Mouse (Mus musculus) adrenal gland, postnatal 36 days (tissue): ENCODE data around the gene Acad8. TPM values are rescaled to one million over a fixed set of nuclear protein-coding genes. Genes with fewer than 3 reads are reported as not detected.
A peak's percentile ranks its signal among the peaks of the same experiment; 100 is the strongest.

Experiments
- DNase-seq, 2 experiments: peaks; one replicate each; pipeline ENCODE4 v3.0.0; 2021; ENCODE audit warnings: mixed read lengths in 1 of 2
- long read RNA-seq, 2 experiments: library from polyadenylated mRNA; stranded (forward); transcript quantifications; one replicate each; pipeline ENCODE4 v2.0.0; 2021; ENCODE audit warnings: borderline sequencing depth in 2 of 2
- total RNA-seq, 2 experiments: library from RNA; stranded (reverse); gene quantifications; 2 replicates each; pipeline ENCODE4 v1.2.3; 2021

Gene Acad8
- total RNA-seq: 10 to 100 TPM; 61.9 to 80.1 TPM
- long read RNA-seq, experiment 1, transcript Acad8-201 (11 exons, 2,859 nt): major isoform, 133 of 167 reads
- long read RNA-seq, experiment 1, partial matches to known transcripts: 7 of 167 reads
- long read RNA-seq, experiment 1, other reads (novel, unspliced or antisense): 26 of 167 reads
- long read RNA-seq, experiment 2, transcript Acad8-201 (11 exons, 2,859 nt): major isoform, 39 of 53 reads
- long read RNA-seq, experiment 2, partial matches to known transcripts: 0 of 53 reads
- long read RNA-seq, experiment 2, other reads (novel, unspliced or antisense): 13 of 53 reads

DNA sequence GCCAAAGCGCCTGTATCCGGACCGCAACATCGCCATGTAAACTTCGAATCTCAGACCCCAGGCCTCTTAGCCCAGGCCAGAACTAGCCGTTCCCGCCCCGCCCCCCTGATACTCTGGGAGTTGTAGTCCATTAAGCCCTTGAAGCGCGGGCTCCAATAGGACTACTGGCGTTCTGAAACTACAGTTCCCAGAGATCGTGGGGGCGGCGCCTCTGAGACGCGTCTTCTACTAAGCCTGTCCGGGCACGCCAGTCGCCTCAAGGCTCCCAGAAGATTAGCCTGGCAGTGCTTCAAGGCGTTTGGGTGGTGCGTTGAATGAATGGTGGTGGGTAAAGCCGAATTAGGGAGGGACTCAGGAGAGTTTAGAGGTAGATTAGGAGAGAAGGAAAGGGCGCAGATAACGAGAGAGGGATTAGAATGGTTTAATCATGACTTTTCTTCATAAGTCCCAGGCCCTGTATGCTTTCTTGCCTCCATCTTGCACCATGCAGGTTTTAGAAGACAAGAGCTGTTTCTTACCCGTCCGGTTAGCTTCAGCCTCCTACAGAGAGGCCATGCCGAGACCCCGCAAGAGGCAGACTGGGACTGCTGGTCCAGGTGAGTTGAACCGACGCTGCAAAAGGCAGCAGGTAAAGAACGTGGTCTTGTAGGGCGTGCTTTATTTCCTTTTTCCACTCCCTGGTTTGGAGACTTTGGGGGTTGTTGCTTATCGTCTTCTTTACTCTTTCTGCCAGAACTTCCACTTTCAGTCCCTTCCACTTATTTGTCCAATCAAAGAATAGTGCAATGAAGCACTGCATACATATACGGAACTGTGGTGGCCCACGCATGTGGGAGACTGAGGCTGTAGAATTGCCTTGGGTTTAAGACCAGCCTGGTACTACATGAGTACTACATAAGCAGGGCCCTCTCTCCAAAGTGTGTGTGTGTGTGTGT is at the start of gene Acad8, which contains the start of gene Thyn1:
Gene Acad8 (minus strand): TSS at position 106 of the 935 bp plus-strand sequence.
Gene Thyn1 (plus strand): TSS at position 250 of the 935 bp plus-strand sequence.
- peak; percentile 96 to 97 for DNase-seq

DNA sequence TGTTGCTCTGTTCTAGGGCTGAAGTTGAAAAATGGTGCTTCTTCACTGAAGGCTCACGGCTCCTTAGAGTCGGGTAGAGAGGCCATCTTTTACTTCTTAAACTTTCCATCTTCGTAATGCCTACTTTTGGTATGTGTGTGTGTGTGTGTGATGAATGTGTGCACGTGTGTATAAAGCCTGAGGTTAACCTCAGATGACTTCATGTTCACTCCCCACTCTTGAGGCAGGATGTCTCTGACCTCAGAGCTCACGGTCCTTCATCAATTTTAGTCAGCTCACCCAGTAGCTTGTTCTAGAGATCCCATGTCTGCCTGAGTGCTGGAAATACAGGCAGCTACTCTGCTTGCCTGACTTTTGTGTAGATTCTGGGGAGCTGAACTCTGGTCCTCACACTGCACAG is 44.5 kb upstream of the Acad8 start:
- DNase-seq: no peak

DNA sequence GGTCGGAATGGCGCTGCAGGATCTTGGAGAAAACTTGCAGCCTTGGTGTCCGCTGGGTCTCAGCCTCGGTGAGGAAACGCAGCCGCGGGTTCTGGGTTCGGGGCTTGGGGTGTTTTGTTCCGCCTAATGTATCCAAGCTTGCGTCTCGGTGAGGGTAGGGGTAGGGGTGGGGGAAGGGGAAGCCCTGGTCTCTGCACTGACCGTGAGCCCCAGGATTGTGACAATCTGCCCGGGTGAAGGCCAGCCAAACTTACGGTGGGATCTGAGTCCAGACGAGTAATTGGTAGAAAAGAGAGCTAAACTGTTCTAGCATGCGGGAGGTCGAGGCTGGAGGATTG is 31.4 kb upstream of the Acad8 start:
- no peak for DNase-seq

DNA sequence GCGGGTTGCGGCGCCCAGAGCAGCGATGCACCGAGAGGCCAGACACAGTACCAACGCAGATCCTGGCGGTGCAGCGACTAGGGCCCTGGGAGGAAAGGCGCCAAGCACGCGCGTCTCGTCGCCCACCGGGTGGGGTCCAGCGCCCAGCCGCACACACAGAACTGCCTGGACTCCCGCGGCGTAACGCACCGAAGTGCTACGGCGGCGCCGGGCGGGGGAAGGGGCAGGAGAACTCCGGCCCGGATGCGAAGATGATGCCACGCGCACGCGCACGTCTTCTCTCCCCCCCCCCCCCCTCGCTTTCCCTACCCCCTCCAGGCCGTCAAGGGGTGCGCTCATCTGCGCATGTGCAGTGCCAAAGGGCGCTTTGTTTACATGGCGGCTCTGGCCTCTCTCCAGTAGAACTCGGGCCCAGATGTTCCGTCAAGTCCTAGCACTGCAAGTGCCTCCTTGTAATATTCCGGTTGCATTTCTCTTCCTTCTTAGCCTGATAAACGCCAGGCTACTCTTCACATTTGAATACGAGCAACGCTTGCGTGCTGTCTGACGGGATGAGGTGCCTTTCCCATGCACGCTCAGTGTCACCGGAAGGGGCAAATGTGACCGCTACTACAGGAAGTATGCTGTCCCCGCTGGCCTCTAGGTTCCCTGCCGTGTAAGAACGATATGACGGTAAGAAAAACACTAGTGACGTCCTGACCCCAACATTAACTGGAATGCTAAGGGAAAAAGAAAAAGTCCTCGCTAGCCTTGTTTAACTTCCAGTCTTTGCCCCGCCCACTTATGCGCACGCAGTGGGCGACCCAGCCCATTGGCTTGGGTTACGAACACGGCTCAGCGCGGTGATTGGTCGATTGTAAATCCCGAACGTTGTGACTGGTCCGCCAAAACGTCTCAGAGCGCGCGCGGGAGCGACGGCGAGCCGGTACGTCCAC is 30.7 kb upstream of the Acad8 start, which contains the start of the genes Vps26b and Ncapd3:
Gene Vps26b (minus strand): TSS at position 238 of the 935 bp plus-strand sequence.
Gene Ncapd3 (plus strand): TSS at position 348 of the 935 bp plus-strand sequence.
- peak; percentile 96 to 97 for DNase-seq

DNA sequence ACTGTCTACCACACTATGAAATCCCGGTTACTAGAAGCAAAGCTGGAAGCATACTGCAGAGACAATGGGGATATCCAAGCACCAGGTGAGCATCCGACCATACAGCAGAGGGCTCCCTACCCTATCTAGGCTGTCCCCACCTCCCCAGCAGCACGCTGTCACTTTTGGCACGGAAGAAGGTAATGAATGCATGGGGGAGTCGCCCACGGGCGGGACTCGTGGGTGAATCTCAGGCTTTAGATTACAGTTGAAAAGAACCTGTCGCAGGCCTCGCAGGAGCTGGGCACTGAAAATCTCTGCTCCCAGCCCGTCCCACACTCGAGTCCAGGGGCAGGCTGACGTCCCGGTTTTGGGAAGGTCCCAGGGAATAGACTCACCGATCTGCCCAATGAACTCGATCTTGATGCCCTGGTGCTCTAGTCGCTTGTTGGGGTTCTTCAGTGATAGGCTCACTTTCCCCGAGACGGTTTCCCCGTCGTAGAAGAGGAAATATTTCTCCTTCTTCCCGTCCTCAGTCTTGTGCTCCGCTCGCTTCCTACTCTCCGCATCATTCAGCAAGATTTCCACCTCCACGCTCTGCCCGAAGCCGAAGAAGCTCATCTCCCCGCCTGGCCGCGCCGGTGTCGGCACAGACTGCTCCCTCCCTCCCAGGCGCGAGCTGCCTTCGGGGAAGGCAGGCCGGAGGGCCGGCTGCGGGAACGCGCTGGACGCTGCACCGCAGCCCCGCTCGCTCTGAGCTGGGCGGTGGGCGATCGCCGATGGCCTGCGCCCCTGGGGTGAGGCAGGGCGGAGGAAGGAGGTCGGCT is 29.9 kb upstream of the Acad8 start:
- DNase-seq: peak; percentile 54 to 68

DNA sequence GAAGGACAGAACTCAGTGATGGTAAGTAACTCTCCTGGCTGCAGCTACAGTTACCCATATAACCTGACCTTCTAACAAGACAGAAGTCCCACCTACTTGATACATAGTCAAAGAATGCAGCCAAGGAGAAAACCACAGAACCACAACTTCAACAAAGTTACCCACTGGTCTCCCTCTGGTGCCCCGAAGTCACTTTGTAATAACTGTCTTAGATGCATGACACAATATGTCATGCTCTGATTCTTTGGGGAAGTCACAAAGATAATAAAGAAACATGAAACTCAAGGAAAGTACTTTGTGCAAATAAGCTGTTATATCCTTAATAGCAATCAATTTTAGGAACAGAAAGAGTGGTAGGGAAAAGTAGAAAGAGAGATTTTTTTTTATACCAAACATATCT is 27.3 kb upstream of the Acad8 start:
- DNase-seq: no peak

DNA sequence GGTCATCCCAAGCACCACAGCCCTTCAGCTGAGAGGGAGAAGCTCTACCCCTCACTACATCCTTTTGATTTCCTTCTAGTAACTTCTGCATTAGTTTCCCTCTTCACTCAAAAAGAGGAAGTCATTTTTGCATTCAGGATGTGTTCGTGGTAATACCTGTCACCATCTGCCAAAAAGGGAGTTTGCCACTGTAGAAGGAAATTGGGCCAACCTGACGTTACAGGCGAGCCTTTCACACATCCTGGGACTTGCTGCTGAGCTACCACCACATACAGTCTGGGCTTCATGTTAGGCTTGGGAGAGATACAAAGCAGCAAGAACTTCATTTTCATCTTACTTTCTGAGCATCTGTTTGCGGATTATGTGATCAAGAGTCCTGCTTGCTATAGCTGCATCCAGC is 24.3 kb upstream of the Acad8 start:
- no peak for DNase-seq

DNA sequence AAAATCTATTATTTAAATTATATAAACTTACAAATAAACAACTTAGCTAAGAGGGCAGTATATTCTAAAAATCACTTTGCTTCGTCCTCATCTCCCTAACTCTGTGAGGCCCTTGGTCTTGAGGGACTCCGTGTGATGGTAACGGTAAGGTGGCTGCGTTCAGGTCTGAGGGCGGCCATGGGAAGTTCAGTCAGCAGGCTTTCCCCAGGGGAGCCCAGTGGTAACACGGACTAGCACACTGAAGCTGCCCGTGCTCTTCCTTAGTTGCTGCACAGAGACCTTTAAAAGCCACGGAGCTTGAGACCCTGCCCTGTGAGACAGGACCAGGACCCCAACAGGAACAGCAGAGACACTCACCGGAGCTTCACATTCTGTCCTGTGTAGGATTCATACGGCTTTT is 19.6 kb upstream of the Acad8 start:
- DNase-seq: no peak

DNA sequence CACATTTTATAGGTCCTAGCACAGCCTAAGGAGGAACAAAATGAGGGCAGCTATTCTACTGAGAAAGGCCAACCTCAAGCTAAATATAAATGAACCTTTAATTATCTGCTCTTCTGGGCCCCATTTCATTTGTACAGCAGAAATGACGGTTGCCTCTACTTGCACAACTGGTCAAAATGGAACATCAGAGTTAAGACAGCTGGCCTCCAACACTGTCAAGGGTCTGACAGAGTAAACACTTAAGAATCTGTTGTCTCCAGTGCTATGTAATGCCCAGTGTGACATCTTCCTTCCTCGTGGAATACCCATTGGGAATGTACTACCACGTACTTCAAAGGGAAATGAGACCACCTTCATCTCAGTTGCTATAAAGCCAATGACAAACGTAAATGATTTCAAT is 12.2 kb upstream of the Acad8 start:
- no peak for DNase-seq

DNA sequence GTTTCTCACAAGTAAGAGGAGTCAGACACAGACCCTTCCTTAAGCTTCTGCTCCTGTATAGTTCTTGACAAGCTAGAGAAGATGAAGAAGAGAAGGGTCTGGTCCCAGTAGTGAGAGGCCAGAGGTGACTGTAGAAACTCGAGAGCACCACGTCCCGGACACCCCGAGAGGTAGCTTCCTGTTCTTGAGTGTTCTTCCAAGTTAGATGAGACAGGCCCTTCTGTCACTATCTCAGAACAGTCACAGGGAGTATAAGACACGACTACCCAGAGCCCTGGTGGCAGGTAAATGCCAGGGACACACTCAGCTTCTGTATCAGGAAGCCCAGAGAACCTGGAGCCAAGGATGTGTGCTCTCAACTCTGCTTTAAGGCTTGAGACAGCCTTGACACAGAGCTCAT is 9.9 kb upstream of the Acad8 start:
- DNase-seq: no peak

DNA sequence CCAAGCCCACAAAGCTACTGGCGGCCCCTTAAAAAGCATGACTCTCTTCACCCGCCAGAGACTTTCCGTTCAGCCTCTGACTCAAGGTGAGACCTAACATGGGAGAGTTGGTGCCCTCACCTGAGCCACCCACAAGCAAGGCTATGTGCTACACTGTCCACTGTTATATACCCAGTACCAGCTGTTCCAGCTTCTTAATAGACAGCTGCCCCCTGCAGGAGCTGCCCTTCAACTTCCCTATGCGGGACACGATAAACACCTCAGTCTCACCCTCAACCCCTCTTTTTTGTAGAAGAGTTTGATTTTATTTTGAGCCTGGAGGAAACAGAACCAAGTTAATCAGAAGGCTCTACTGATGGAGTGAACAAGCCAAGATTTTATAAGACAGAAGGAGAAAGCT is 7.5 kb upstream of the Acad8 start:
- no peak for DNase-seq

DNA sequence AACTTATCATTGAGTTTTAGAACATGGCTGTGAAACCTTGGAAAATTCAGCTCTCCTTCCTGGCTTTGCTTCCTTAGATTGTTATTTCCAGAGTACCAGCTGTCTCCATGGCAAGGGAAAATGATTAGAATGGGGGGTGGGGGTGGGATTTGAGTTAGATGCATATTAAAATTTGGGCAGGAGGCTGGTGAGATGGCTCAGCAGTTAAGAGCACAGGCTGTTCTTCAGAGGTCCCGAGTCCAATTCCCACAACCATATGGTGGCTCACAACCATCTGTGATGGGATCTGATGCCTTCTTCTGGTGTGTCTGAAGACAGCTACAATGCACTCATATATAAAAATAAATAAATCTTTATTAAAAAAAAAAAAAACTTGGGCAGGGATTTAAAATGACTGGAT is 6.6 kb upstream of the Acad8 start:
- DNase-seq: no peak

DNA sequence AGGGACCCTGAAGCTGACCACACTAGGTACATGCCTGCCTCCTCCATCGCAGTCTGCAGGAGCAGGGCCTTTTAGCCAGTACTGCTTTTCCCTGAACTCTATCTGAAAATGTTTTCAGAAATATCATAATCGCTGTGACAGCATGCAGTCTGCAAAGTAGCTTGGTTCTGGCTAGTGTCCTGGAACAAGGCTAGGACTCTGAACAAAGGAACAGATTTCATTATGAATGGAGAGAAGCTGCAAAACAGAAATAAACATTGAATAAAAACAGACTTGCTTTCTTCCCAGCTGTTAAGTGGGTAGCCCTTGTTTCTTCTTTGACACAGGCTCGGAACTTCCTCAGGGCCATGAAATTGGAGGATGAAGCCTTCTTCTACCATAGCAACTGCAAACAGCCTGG is 5.9 kb upstream of the Acad8 start:
- DNase-seq: no peak

DNA sequence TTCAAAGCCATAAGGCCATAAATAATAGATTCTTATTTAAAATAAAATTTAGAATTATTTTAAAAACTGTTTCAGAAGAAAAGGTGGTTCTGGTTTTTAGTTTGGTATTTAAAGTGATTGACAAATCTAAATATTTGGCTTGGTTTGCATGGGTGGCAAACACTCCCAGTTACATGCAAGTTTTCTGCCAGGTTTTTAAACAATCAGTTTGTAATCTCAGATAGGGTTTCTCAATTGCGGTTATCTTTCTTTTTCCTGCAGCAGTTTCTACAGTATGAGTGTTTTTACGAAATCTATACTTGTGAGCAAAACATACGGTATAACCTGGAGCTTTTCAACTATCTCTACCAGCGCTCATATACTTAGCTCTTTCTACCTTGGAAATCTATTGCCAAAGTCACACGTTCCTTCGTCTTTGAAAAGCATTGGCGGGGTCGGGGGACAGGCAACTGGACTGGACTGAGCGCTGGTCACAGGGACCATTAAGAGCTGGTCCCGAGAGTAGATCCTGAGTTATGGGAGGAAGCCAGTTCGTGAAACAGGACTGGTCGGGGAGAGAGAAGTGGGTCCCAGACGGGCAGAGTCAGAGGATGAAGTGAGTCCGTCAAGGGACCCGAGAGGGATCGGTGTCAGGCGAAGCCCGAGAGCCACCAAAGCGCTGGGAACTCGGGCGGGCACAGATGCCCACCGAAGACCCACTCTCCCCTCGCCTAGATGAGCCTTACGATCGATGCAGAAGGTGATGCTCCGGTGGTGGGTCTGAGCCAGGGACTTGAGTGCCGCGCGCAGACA is 501 bp downstream of the Acad8 start:
- DNase-seq: no peak

DNA sequence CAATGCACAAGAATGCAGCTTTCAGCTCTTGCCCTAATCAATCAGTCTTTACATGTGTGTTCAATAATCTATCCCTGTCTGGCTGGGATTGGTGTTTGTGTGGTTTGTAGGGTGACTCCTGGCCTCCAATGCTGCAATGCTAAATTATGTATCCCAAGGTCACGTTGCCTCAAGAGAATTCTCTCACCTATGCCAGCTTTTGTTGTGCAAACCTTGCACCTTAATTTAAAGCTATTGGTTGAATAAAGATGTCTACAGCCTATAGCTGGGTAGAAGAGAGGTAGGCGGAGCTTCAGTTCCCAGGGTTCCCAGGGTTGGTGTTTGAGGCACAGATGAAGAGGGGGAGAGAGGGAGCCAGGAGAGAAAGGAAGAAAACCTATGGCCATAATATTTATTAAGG is 1.9 kb downstream of the Acad8 start:
- no peak for DNase-seq

DNA sequence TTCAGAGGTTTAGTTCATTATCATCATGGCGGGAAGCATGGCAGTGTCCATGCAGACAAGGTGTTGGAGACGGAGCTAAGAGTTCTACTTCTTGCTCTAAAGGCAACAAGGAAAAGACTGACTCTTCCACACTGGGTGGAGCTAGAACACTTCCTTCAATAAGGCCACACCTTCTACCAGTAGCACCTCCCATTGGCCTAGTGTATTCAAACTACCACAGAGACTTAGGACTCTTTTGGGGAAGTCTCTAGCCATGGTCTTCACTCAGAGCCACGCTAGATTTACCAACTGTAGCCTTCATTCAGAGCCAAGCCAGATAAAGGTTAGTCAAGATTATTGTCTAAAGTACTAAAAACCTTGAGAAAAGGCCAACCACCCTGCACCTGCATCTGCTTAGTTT is 2.3 kb downstream of the Acad8 start:
- DNase-seq: no peak

DNA sequence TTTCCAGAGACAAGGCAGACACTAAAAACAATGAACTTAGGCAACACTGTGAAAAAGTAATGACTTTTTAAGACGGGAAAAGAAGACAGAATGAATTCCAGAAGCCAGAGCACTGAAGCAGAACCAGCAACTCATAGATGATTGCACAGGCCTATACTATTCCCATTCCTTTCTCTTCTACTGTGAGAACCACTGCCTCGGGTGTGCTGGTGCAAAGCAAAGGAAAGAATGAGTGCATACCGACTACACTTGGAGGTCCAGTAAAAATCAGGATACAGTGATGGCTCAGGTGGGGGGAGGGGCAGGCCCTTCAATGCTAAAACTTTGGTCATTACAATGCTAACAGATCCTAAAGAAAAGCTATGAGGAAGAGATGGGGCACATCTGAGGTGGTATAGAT is 5.5 kb downstream of the Acad8 start:
- DNase-seq: no peak

DNA sequence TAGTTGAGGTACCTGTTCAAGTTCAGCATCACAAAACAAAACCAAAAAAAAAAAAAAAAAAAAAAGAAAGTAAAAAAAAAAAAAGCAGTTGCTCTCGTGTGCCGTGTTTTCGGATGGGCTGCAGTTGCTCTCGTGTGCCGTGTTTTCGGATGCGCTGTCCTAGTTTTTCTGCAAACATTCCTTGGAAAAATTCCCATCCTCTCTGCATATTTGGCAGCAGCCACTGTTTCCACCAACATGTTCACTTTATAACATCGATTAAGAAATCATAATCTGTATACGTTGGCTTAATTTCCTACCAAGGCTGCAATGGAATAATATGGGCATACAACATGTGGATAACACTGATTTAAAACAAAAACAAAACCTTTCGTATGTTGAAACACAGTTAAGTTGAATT is 6.2 kb downstream of the Acad8 start:
- no peak for DNase-seq

DNA sequence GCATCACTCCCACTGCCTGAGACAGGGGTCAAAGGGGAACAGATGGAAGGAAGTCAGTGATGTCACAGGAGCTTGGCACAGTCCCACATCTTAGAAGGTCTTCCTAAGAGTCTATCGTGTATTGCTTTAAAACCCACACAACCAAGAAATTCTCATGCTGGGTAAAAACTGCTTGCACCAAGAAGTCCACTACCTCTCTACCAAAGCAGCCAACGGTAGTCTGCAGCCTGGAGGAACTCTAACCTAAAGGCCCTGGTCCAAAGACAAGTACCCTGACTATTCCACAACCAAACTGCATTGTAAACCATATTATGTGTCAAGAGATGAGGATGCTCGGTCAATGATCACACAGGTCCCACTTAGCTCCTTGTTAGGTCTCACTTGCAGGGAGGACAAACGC is 9.2 kb downstream of the Acad8 start:
- DNase-seq: no peak

DNA sequence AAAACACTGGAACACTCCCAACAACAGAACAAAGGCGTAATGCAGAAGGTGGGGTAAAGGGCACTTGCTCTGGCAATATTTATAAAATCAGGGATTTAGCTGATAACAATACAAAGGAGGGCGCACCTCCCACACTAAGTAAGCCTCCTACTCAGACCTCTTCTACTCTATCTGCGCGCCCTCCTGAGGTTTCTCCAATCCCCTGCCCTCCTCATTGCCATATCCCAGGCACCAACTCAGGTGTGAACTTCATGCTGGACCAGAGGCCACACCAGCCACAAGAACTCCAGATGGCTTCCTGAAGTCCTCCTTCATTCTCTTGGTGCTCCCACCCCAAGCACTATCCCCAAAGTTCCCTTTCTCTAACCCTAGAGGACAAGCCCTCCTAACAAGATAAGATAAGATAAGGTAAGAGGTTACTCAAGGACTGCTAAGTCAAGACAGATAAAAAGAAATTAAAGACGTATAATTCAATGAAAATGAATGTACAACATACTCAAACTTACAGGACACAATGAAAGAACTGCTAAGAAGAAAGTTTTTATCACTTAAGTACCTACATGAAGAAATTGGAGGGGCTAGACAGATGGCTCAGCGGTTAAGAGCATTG is 13.6 kb downstream of the Acad8 start:
- DNase-seq: no peak
